Mouse (Mus musculus) CH12.LX (cell line): ENCODE data around the gene Adamts14.

Experiments
- BHLHE40 ChIP-seq: IDR thresholded peaks from 2 replicates; pipeline ENCODE4 v1.6.1; 2011; ENCODE audit warnings: mild to moderate bottlenecking, low read depth, low read length, improper control_type of control experiment
- CTCF ChIP-seq, 2 experiments: IDR thresholded peaks in 1 of 2; conservative IDR thresholded peaks in 1 of 2; 2 replicates each; pipeline ENCODE4 v1.5.1; 2011 to 2012; ENCODE audit warnings: low read depth in 2 of 2, low read length in 2 of 2, improper control_type of control experiment in 1 of 2, inconsistent platforms in 1 of 2, mild to moderate bottlenecking in 1 of 2, moderate library complexity in 1 of 2
- EP300 ChIP-seq: IDR thresholded peaks from 2 replicates; pipeline ENCODE4 v1.6.1; 2011; ENCODE audit warnings: low read length, improper control_type of control experiment
- POLR2A ChIP-seq: IDR thresholded peaks from 2 replicates; pipeline ENCODE4 v1.6.1; 2011; ENCODE audit warnings: low read depth, mild to moderate bottlenecking, improper control_type of control experiment, low read length
- RAD21 ChIP-seq: IDR thresholded peaks from 2 replicates; pipeline ENCODE4 v1.6.1; 2011; ENCODE audit warnings: low read depth, mild to moderate bottlenecking, low read length, improper control_type of control experiment, moderate library complexity
- RCOR1 ChIP-seq: conservative IDR thresholded peaks from 2 replicates; pipeline ENCODE4 v1.6.1; 2012; ENCODE audit warnings: low read depth, mild to moderate bottlenecking, inconsistent platforms, low read length, improper control_type of control experiment

DNA sequence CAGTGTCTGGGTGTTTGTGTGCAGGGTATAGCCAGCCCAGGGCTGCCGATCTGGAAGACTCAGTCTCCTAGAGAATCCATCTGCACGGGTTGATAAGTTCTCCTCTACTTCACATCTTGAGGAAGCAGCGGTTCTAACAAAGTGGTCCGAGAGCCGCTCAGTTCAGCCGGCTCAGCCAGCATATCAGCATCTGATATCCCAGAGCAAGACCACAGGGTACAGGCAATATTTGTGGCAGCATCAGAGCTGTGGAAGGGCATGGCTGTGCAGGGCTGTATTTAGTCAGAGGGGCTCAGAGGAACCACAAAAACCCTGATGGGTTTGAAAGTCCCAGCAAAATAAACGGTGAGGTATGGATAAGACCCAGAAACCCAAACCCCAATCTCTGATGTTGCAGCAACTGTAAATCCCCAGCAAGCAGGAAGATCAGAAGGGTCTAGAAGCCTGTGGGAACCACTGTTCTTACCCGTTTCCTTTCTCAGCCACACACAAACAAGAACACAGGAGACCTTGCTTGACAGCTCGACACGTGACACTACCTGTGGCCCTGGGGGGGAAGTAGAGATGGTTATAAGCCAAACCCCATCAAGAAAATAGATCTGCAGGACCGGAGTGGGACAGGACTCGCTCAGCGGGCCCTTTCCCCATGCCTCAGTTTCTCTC is 32.8 kb upstream of the Adamts14 start:
- TF ChIP-seq BHLHE40 (no peak), EP300 (no peak), POLR2A (no peak), CTCF (conservative IDR thresholded peaks at IDR 0.05 in 1 of 2, IDR thresholded peaks at IDR 0.05 in 1 of 2; ENCODE audit: low read depth in 2 of 2, low read length in 2 of 2) (no peak), RCOR1 (no peak), RAD21 (no peak)
